Mouse (Mus musculus): ENCODE measurements at regions not wholly inside any gene's neighbourhood (a gene's known extent, or its start where the extent isn't known, plus 50 kb on each side); places are given as distances from the start of the nearest gene placed in this dataset.

DNA sequence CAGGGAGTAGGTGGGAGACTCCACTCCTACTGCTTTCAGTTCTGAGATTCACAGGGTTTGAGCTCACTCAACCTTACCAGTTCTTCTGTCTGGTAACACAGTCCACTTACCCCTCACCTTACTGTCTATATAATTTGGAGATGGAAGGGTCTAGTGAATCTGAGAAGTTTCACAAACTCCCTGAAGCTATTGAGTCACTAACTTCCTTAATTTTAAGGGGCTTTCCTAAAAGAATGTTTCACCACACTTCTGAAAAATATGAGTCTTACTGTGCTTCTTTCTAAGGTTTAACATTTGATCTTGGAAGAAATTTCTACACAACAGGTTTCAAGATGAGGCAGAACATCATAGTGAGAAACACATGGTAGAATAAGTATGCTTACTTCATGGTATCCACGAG, 166.6 kb upstream of the Tet2 start:
- no peak overlapping the region for H3K4me2 ChIP-seq (ENCODE audit: low read depth, low read length, severe bottlenecking)
- H3K36me3 ChIP-seq (ENCODE audit: control insufficient read depth, insufficient read depth, low read length): no peaks in the 10 kb centered on the region
- H3K27me3 ChIP-seq (ENCODE audit: control insufficient read depth, insufficient read depth, low read length): no peaks in the 10 kb centered on the region
- no peaks in the 10 kb centered on the region for H3K9me3 ChIP-seq (ENCODE audit: control insufficient read depth, low read length)
- DNase-seq (ENCODE audit: low spot score) (no peak), ATAC-seq (replicated peaks; ENCODE audit: low FRiP score) (no peak)
- H3K4me1 ChIP-seq (replicated peaks; ENCODE audit: control insufficient read depth, insufficient read depth, low read length): no peaks in the 10 kb centered on the region
- WGBS: 75% methylated on average over 1 of the region's 1 CpGs
- H3K4me3 ChIP-seq (ENCODE audit: low read depth, low read length): no peak overlapping the region
- H3K9ac ChIP-seq (ENCODE audit: low read length): no peak overlapping the region
- no peak overlapping the region for H3K27ac ChIP-seq (ENCODE audit: low read depth, low read length)

DNA sequence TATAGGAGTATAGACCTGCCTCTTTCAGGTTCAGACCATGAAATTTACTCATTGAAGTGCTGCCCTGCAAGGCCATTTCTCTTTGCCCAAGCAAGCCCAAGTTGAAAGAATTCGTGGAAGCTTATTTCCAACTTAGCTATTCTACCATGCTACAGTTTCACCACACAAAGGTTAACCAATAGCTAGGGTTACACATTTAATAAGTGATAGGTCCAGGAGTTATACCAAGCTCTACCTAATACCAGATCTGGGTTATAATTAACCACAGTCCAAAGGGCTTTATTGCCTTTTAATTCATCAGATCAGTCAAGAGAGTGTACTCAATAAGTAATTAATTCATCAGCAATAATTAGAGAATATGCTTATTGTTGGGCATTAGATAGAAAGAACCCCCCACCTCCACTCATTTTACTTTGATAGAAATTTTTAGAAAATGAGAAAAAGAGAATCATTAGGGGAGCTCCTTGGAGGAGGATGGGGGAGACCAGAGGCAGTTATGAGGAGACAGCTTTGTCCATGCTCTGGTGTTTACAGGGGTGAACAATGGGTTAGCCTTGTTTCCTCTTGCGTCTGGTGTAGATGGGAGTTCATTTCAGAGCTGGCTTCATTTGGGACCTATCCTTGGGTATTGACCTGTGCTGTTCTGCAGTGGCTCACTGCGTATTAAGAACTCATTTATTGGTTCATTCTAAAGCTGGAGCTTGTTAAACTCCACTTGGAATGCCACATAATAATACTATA, 177.8 kb upstream of the Tet2 start:
- Histone ChIP-seq H3K27ac (ENCODE audit: low read depth, low read length) (no peak overlapping the region), H3K4me2 (ENCODE audit: low read depth, low read length, severe bottlenecking) (no peak overlapping the region), H3K27me3 (ENCODE audit: control insufficient read depth, insufficient read depth, low read length) (no peaks in the 10 kb centered on the region), H3K4me1 (replicated peaks; ENCODE audit: control insufficient read depth, insufficient read depth, low read length) (no peaks in the 10 kb centered on the region), H3K9me3 (ENCODE audit: control insufficient read depth, low read length) (no peaks in the 10 kb centered on the region), H3K9ac (ENCODE audit: low read length) (no peak overlapping the region), H3K36me3 (ENCODE audit: control insufficient read depth, insufficient read depth, low read length) (no peaks in the 10 kb centered on the region), H3K4me3 (ENCODE audit: low read depth, low read length) (no peak overlapping the region)
- DNase-seq (ENCODE audit: low spot score) (no peak), ATAC-seq (replicated peaks; ENCODE audit: low FRiP score) (no peak)
- 78% methylated on average over 3 of the region's 3 CpGs for WGBS

DNA sequence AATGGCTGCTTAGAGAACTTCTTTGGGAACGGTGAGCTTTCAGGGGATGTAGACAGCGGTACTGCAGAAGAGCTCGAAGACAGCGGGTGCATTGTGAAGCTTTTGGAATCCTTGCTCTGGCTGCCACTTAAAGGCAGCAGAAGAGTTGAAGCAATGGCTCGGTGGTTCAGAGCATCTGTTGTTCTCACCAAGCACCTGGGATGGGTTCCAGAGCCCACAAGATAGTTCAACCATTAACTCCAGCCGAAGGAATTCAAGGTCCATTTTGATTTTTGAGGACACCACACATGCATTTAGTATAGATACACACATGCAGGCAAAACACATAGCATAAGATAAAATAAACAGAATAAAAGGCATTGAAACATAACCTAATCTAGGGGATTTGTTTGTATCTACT, 181.9 kb upstream of the Tet2 start:
- H3K9ac ChIP-seq (ENCODE audit: low read length): no peak overlapping the region
- no peak overlapping the region for H3K4me3 ChIP-seq (ENCODE audit: low read depth, low read length)
- no peak for DNase-seq (ENCODE audit: low spot score)
- H3K36me3 ChIP-seq (ENCODE audit: control insufficient read depth, insufficient read depth, low read length): no peaks in the 10 kb centered on the region
- no peak for ATAC-seq (replicated peaks; ENCODE audit: low FRiP score)
- H3K4me2 ChIP-seq (ENCODE audit: low read depth, low read length, severe bottlenecking): no peak overlapping the region
- H3K27ac ChIP-seq (ENCODE audit: low read depth, low read length): no peak overlapping the region
- 89% methylated on average over 6 of the region's 6 CpGs for WGBS
- no peaks in the 10 kb centered on the region for H3K9me3 ChIP-seq (ENCODE audit: control insufficient read depth, low read length)
- no peaks in the 10 kb centered on the region for H3K4me1 ChIP-seq (replicated peaks; ENCODE audit: control insufficient read depth, insufficient read depth, low read length)
- H3K27me3 ChIP-seq (ENCODE audit: control insufficient read depth, insufficient read depth, low read length): no peaks in the 10 kb centered on the region

- no peak overlapping the region for H3K27ac ChIP-seq (ENCODE audit: low read depth, low read length)
- no peak overlapping the region for H3K9ac ChIP-seq (ENCODE audit: low read length)
- no peaks in the 10 kb centered on the region for H3K36me3 ChIP-seq (ENCODE audit: control insufficient read depth, insufficient read depth, low read length)
- no peak for ATAC-seq (replicated peaks; ENCODE audit: low FRiP score)
- WGBS: 81% methylated on average over 1 of the region's 1 CpGs
- no peak for DNase-seq (ENCODE audit: low spot score)
- H3K27me3 ChIP-seq (ENCODE audit: control insufficient read depth, insufficient read depth, low read length): no peaks in the 10 kb centered on the region
- H3K4me3 ChIP-seq (ENCODE audit: low read depth, low read length): no peak overlapping the region
- H3K4me1 ChIP-seq (replicated peaks; ENCODE audit: control insufficient read depth, insufficient read depth, low read length): no peaks in the 10 kb centered on the region
- no peak overlapping the region for H3K4me2 ChIP-seq (ENCODE audit: low read depth, low read length, severe bottlenecking)
- no peaks in the 10 kb centered on the region for H3K9me3 ChIP-seq (ENCODE audit: control insufficient read depth, low read length)
Measured at GRCm38 (mm10) chr3:133735603-133736002, 190.7 kb upstream of the Tet2 start.

DNA sequence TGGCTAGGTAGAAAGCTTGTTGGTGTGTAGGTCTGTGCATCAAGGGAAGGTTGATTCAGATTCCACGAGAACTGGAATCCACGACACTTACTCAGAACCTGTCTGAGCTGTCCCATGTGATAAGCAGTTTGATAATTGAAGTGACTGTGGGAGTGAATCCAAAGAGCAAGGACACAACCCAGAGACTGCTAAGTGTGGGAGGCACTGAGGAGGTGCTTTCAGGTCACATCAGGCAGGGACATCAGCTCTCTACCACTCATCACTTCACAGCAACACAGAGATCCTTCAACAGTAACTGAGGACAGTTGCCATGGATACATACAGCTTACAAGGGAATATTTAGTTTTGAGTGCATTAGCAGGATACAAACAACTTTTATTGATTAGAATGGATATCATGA, 194.0 kb upstream of the Tet2 start:
- DNase-seq (ENCODE audit: low spot score) (no peak), ATAC-seq (replicated peaks; ENCODE audit: low FRiP score) (no peak)
- Histone ChIP-seq H3K9me3 (ENCODE audit: control insufficient read depth, low read length) (no peaks in the 10 kb centered on the region), H3K4me1 (replicated peaks; ENCODE audit: control insufficient read depth, insufficient read depth, low read length) (no peaks in the 10 kb centered on the region), H3K27ac (ENCODE audit: low read depth, low read length) (no peak overlapping the region), H3K27me3 (ENCODE audit: control insufficient read depth, insufficient read depth, low read length) (no peaks in the 10 kb centered on the region), H3K36me3 (ENCODE audit: control insufficient read depth, insufficient read depth, low read length) (no peaks in the 10 kb centered on the region), H3K4me3 (ENCODE audit: low read depth, low read length) (no peak overlapping the region), H3K9ac (ENCODE audit: low read length) (no peak overlapping the region), H3K4me2 (ENCODE audit: low read depth, low read length, severe bottlenecking) (no peak overlapping the region)
- WGBS: 92% methylated on average over 2 of the region's 2 CpGs

DNA sequence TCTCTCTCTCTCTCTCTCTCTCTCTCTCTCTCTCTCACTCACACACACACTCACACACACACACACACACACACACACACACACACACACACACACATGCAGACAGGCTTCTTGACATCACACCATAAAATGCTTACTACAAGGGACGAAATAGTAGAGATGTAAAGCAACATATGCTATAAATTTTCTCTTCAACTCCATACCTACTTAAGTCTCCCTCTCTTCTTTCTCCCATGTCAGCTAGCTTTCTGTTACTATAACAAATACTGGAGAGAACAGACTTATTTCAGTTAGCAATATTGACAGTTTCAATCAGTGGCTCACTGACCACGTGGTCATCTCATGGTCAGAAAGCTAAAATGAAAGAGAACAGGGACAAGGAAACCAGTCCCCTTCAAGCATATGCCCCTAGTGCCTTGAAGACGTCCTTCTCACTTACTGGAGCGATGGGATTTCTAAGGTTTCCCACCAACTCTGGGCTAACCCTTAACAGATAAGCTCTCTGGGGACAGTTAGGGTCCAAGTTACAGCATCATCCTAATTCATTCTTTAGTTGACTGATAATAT, 199.7 kb upstream of the Tet2 start:
- ATAC-seq (replicated peaks; ENCODE audit: low FRiP score): no peak
- 81% methylated on average over 4 of the region's 4 CpGs for WGBS
- H3K4me1 ChIP-seq (replicated peaks; ENCODE audit: control insufficient read depth, insufficient read depth, low read length): no peaks in the 10 kb centered on the region
- H3K4me3 ChIP-seq (ENCODE audit: low read depth, low read length): no peak overlapping the region
- no peaks in the 10 kb centered on the region for H3K36me3 ChIP-seq (ENCODE audit: control insufficient read depth, insufficient read depth, low read length)
- DNase-seq (ENCODE audit: low spot score): no peak
- no peak overlapping the region for H3K27ac ChIP-seq (ENCODE audit: low read depth, low read length)
- H3K27me3 ChIP-seq (ENCODE audit: control insufficient read depth, insufficient read depth, low read length): no peaks in the 10 kb centered on the region
- no peak overlapping the region for H3K4me2 ChIP-seq (ENCODE audit: low read depth, low read length, severe bottlenecking)
- H3K9ac ChIP-seq (ENCODE audit: low read length): no peak overlapping the region
- H3K9me3 ChIP-seq (ENCODE audit: control insufficient read depth, low read length): no peaks in the 10 kb centered on the region

DNA sequence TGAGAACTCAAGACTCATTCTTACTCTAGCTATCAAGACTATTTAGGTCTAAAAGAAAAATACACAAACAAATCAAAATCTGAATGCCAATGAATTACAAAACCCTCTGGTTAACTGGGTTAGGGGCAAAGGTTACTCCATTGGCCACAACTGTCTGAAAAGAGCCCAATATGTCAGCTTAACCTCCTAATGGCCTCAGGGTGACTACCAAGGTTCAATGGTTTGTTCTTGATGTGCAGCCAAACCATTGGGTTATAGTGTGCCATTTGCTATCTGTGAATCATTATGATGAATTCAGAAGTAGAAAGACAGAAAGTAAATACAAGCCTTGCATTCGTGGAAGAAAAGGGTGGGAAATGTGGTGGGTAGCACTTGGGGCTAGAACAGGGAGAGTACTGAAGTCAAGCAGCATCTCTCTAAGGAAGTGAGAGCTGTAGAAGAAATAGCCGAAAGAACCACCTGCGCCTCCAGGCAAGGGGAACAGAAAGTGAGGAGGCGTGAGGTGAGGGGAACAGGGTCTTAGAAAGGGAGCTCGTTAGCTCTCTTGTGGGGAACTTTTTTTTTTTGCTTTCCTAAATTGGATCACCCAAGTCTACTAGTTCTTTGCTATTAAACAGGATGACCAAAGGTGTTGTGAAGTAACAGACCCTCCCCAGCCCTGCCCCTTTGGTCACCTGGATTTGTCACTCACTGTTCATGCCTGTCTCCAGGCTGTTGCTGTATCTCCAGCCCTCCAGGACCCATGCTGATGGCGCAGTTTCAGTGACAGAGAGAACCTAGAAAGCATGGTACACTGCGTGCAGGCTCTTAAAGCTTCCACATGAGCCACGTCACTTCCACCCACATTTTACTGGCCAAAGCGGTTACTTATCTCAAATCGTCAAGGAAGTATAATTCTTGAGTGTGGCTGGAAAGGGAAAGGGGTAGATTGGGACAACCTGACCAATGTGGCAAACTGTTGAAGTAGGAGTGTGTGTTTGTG, 204.1 kb upstream of the Tet2 start:
- no peak for ATAC-seq (replicated peaks; ENCODE audit: low FRiP score)

DNA sequence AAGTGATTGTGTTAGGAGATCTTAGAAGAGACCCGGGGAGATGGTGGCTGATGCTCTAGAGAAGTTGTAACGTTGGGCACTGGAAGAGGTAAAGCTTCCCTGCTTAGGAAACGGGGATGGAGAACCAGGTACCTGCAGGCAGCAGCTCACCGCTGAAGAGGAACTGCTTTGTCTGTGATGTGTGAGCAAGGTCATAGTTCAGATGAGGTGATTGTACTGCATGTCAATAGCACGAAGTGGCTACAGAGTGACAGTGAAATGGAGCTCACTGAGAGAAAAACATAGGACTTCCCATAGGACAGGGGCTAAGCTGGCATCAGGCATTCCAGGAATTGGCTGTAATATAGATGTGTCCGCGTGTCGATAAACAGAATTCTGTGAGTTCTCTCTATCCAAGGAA, 205.1 kb upstream of the Tet2 start:
- H3K9me3 ChIP-seq (ENCODE audit: control insufficient read depth, low read length): no peaks in the 10 kb centered on the region
- H3K9ac ChIP-seq (ENCODE audit: low read length): no peak overlapping the region
- H3K4me1 ChIP-seq (replicated peaks; ENCODE audit: control insufficient read depth, insufficient read depth, low read length): peaks cover 5% of the 10 kb centered on the region
- H3K27me3 ChIP-seq (ENCODE audit: control insufficient read depth, insufficient read depth, low read length): no peaks in the 10 kb centered on the region
- H3K4me2 ChIP-seq (ENCODE audit: low read depth, low read length, severe bottlenecking): no peak overlapping the region
- no peak for ATAC-seq (replicated peaks; ENCODE audit: low FRiP score)
- WGBS: 86% methylated on average over 8 of the region's 8 CpGs
- H3K4me3 ChIP-seq (ENCODE audit: low read depth, low read length): no peak overlapping the region
- DNase-seq (ENCODE audit: low spot score): no peak
- no peaks in the 10 kb centered on the region for H3K36me3 ChIP-seq (ENCODE audit: control insufficient read depth, insufficient read depth, low read length)
- H3K27ac ChIP-seq (ENCODE audit: low read depth, low read length): no peak overlapping the region

More for the DNA sequence above, 204.1 kb upstream of the Tet2 start:
- no peaks in the 10 kb centered on the region for H3K4me1 ChIP-seq (replicated peaks; ENCODE audit: control insufficient read depth, insufficient read depth, low read length)
- no peak for DNase-seq (ENCODE audit: low spot score)
- H3K36me3 ChIP-seq (ENCODE audit: control insufficient read depth, insufficient read depth, low read length): no peaks in the 10 kb centered on the region
- WGBS: 83% methylated on average over 10 of the region's 10 CpGs
- no peaks in the 10 kb centered on the region for H3K27me3 ChIP-seq (ENCODE audit: control insufficient read depth, insufficient read depth, low read length)
- H3K27ac ChIP-seq (ENCODE audit: low read depth, low read length): no peak overlapping the region
- no peaks in the 10 kb centered on the region for H3K9me3 ChIP-seq (ENCODE audit: control insufficient read depth, low read length)
- H3K4me2 ChIP-seq (ENCODE audit: low read depth, low read length, severe bottlenecking): no peak overlapping the region
- no peak overlapping the region for H3K4me3 ChIP-seq (ENCODE audit: low read depth, low read length)
- no peak overlapping the region for H3K9ac ChIP-seq (ENCODE audit: low read length)
